Mouse (Mus musculus) embryonic fibroblast, embryonic 13.5 days (primary cell): ENCODE results near the gene Ext2.

Experiments used
- CTCF ChIP-seq: IDR thresholded peaks from 2 replicates; pipeline ENCODE4 v1.5.1; 2011; ENCODE audit warnings: mild to moderate bottlenecking, control low read depth, low read length, moderate library complexity, borderline replicate concordance; ENCODE audit not compliant: insufficient read depth
- POLR2A ChIP-seq: IDR thresholded peaks from 2 replicates; pipeline ENCODE4 v1.6.1; 2011; ENCODE audit warnings: low read depth, mild to moderate bottlenecking, control low read depth, low read length, moderate library complexity

- TF ChIP-seq POLR2A (no peak), CTCF (no peak)
Observed at GRCm38 (mm10) chr2:93770895-93771294, 51.5 kb downstream of the Ext2 start.
